Mouse (Mus musculus) B cell, adult 2 months (primary cell): ENCODE results near the gene Abcc3.
A peak's percentile ranks its signal among the peaks of the same experiment; 100 is the strongest.

Experiments used
- DNase-seq, 2 experiments: peaks; one replicate each; pipeline ENCODE4 v3.0.0; 2022

The Abcc3 gene

DNA sequence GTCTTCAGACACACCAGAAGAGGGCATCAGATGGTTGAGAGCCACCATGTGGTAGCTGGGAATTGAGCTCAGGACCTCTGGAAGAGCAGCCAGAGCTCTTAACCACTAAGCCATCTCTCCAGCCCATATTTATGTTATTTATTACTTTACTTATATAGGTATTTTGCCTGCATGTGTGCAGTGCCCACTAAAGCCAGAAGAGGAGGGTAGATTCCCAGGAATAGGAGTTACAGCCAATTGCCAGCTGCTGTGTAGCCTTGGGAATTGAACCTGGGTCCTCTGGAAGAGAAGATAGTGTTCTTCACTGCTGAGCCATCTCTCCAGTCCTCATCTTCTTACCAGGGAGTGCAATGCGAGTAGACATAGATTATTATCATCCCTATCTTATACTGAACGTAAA lies 43.0 kb downstream of the Abcc3 start:
- DNase-seq: no peak

DNA sequence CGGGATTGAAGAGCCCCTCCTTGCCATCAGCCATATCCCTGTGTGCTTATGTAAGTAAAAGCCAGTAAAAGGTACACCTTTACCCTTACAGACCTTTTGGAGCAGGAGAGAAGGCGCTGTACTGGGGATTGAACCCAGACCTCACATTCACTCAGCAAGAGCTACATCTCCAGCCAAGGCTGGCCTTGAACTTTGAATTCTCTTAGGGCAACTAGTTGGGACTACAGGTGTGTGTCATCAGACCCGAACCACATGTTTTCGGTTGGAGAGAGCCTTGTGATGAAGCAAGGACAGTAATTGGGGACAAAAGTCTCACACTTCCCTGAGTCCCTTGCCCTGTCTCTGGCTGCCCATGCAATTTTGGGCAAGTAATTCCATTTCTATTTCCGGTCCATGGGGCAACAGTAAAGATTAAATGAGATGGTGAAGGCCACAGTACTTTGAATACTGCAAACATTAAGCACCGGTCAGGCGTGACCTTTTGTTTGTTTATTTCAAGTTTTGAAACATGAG lies 45.7 kb downstream of the Abcc3 start:
- DNase-seq: no peak

DNA sequence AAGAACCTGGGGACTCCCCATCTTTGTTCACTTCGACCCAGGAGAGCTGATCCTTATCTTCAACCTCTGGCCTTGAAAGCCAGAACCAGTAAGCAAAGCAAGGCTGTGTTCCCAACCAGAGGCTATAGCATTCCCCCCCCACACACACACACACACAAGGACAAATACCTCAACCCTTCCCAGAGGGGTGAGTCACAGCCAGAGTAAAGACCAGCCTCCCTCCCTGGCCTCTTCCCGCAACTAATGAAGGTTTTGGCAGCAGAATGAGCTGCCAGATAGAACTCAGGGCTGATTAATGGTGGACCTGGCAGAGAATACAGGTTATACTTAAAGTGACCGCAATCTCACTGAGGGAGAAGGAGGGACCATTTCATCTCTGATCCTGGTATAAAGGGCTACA lies 46.2 kb downstream of the Abcc3 start:
- DNase-seq: no peak

DNA sequence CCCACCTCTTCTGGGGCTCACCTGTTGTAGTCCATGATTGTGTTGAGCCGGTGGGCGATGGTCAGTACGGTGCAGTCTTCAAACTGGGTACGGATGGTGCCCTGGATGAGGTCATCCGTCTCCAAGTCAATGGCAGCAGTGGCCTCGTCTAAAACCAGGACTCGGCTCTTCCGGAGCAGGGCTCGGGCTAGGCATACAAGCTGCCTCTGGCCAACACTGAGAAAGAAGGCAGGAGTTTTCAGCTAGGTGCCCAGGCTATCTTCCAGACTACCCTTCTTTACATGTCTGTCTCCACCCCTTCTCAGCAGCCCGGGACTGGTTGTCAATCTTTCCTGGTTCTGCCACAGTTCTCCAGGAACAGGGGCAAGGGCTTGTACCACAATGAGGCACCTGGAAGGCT lies 46.9 kb downstream of the Abcc3 start:
- no peak for DNase-seq

DNA sequence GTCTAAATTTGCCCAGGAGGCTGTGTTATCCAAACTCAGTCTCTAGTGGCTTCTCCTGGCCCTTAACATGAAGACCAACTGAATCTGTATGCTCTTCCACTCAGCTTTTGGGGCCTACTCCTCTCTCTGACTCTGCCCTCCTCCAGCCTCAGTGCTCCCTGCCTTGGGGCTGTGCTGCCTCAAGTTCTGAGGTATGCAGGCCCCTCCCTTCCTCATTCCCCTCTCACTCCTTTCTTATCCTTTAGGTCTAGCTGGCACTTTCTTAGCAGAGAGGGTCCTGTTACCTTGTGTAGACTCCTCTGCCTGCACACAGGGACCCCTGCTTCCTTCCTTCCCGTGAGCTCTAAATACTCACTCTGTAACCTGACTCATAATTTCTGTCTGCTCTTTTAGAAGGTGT lies 48.3 kb downstream of the Abcc3 start:
- DNase-seq: no peak

DNA sequence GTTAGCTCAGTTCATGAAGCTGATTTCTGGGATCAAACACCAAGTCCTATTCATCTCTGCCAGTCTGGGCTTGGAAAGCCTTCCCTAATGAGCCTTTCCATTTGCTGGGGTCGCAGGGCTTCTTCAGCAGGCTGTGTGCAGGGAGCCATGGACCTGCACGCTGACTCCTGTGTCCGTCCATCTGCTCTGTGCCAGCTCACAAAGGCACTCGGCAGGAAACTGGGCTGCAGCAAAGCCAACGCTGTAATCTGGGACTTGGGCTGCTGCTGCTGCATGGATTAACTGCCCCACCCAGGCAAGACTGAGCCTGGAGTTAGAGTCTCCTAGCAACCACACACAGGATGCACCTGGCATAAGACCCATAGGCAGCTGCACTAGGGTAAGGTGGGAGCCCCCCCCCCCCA lies 48.8 kb downstream of the Abcc3 start:
- DNase-seq: no peak

DNA sequence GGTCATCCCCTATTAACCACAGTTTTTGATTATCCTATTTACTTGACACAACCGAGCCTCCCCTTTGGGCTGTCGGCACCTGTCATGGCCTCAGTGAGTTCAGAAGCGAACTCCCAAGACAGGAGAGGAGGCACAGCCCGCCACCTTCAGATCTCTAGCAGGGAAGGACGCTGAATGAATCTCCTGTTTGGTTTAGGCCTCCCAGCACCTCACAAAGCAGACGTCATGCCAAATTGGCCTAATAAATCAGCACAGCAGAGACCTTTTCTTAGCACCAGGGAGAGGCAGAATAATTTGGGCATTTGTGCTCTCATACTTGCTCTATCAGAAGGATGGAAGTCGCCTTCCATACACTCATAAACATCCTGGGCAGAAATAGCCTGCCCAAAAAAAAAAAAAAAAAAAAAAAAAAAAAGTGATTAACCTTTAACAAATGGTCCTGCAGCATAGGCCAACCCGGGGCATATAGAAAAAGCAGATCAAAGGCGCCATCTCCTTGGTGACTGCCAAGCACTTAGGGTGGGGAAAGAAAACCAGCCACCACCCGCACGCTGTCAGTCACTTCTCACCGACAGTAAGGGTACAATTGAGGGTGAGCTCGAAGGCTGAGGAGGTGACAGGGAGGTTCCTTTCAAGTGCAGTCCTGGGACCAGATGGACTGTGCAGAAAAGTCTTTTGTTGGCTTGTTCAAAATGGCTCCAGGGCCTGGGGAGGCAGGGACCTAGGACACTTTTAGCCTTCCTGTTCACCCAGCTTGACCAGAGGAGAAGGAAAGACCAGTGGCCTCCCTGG lies 50.5 kb downstream of the Abcc3 start:
- DNase-seq: no peak

DNA sequence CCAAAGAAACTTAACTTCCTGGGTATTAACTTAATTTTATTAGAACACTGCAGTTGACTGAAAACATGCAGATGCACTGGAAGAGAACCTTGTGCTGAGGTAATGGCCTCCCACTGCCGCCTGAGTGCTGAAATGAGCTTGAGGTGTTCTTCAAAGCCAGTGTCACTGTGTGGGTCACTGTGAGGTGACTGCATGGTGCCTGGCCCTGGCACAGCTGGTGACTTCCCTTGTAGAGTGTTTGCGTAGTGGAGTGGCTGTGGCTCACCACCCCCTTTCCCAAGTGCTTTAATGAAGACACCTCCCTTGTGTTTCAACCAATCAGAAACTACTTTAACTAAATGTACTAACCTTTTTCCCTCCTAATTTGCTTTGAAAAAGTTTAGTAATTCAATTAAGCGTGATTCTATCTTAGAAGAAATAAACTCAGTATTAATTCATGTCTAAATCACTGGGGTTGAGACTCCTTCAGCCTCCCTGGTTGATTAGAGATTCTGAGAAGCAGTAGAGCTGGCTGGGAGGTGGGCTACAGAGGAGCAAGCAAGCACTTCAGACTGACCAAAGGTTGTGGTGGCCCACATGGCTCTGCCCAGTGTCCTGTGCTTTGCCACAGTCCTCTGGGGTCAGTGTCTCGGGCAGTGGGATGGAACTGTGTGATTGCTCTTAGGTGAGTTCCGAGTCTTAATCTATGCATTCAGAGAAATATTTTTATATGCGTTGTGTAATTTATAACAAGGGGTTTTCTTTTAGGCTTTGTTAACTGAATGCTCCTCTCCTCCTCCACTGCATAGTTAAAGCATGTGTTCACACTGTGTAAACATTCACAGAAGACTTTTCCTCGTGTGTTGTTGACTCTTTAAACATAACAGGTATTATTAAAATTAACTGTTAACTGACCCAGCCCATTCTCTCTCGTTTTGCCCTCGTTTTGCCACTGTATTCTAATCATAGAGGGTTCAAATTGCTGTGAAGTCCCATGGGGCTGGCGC lies 51.6 kb downstream of the Abcc3 start:
- no peak for DNase-seq

DNA sequence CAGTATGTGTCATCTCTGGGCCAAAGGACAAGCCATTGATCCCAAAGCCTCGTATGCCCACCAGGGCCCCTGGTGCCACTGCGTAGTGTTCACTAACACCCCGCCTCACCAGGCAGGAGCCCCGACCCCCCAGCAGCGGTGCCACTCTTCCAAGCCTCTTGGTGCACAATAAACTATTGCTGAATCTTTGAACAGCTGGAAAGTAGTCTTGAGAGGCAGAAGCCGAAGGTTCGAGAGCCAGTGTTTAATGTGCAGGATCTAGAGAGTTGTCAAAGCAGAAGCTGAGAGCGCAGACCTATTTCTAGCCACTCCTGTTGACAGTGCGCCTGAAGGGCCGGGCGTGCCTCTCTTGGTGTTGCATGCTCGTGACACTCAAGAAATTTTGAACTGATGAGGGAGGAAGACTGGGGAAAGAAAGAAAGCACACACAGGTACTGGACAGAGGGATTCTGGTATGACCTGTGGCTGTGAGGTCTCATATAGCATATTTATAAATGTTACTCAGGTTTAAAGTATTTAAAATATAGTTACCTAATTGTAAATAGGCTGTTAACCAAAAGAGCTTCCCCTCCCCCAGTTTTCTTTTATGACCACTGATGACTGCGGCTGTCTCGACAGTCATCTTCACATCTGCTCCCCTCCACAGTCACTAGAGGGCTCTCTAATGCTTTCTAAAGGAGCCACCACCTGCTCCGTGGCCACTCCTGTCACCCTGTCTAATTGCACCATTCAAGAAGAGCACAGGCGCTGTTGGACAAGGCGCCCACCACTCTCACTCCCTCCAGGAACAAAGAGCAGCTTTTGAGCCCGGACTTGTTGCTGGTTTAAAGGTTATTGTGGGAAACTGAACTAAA lies 52.8 kb downstream of the Abcc3 start:
- peak; percentile 51 to 53 for DNase-seq

DNA sequence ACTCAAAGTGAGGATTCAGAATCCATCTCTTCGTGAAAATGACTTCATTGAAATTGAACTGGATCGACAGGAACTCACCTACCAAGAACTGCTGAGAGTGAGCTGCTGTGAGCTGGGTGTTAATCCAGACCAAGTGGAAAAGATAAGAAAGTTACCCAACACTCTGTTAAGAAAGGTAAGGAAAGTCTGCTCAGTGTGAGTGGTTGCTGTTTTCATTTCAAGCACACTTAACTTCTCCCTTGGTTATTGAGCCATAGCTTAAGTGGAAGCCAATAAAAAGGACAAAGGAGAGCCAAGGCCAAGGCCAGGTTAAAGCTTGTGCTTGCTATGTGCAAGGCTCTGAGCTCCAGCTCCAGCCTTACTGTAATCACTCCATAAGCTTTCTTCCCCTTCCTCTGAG lies 54.5 kb downstream of the Abcc3 start:
- DNase-seq: no peak

DNA sequence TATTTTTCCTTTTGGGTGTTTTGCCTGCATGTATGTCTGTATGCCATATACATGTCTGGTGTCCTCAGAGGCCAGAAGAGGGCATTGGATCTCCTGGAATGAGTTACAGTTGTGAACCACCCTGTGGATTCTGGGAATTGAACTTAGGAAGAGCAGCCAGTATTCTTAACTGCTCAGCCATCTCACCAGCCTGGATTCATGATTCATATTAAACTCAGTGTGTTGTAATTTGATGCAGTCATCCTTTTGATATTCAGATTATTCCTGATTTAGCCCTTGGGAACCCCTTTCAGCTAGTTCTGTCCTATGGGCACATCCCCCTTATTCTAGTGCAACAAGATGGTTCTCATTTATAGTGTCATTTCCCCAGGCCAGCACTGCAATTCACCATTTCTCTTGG lies 56.2 kb downstream of the Abcc3 start:
- no peak for DNase-seq

DNA sequence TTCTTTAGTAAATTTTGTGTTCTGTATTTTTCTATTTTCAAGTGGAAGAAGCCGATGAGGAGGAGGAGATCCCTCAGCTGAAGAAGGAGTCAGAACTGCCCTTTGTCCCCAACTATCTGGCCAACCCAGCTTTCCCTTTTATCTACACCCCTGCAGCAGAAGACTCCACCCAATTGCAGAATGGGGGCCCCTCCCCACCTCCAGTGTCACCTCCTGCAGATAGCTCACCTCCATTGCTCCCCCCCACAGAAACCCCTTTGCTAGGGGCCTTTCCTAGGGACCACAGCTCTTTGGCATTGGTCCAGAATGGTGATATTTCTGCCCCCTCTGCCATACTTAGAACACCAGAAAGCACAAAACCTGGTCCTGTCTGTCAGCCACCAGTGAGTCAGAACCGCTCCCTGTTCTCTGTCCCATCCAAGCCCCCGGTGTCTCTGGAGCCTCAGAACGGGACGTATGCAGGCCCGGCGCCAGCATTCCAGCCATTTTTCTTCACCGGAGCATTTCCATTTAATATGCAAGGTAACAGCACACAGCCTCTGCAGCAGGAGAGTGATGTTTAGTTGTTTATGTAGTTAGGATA lies 58.3 kb downstream of the Abcc3 start:
- DNase-seq: no peak

DNA sequence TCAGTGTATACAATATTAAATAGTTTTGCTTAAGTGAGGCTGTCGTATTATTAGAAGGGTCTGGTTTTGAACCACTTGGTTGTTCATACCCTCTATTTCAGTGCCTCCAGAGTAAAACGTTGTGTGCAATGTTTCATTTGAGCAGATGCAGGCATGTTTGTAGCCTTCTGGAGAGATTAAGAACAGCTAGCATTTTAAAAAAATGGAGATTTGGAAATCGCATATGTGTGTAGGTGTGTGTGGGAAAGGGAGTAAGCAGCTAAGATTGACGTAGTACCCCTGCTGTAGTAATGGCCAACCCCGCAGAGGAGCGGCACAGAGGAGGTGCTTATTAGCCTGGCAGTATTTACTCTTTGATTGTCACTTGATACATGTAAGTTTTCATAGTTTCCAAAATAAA lies 60.1 kb downstream of the Abcc3 start:
- DNase-seq: no peak

DNA sequence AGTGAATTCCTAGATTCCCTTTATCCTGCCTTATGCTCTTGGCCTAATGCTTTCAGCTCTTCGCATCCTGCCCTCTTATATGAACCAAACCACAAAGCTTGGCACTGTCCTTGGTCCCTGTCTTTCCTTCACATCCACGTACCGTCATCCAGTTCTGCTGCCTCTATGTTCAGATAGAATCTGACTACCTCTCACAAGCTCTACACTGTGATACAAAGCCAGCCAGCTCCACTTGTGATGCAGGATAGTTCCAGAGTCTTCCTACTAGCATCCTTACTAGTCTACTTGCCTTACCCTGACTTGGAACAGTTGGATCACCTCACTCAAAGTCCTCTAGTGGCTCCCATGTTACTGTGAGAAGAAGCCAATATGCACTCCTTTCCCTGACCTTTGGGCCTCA lies 62.6 kb downstream of the Abcc3 start:
- DNase-seq: no peak

DNA sequence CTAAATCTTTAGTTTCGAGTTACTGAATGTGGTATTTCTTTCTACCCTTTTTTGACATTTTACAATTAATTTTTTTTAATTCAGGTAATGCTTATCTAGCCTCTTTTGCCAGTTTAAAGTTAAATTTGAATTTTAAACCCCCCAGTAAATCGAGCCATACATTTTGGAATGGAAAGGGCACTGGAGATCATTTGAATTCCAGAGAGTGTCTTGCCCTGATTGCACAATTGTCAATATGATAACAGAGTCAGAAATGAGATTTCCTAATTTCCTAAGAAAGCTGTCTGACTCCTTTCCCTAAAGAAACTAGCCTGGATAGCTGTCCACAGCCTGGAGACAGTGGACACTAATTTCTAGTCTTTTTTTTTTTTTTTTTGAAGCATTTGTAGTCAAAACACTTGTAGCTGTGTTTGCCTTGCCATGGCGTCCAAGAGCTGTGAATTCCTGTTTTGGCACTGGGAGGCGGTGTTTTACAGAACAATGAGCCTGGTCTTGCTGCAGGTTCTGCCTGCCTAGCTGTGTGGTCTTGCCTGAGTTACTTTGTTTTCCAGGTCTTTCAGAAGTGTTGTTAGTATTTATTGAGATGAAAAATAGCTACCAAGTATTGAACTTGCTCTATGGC lies 63.4 kb downstream of the Abcc3 start:
- DNase-seq: peak in 1 of 2 experiments; percentile 26

DNA sequence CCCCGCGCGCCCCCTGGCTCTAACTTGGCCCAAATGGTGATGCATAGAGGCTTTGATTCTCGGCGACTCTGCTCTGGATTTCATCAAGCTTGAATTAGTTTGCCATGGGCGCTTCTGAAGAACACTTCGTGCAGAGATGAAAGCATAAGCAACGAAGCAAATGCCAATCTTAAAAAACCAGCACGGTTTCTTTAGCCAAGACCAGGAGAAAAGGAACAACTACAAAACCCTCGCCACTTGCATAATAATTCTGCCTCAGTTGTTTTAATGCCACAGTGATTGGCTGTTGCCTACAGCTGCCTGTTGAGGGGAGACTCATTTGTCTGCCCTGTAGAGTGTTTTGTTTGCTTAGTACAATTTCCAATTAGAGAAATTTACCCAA lies 64.2 kb downstream of the Abcc3 start:
- DNase-seq: no peak

DNA sequence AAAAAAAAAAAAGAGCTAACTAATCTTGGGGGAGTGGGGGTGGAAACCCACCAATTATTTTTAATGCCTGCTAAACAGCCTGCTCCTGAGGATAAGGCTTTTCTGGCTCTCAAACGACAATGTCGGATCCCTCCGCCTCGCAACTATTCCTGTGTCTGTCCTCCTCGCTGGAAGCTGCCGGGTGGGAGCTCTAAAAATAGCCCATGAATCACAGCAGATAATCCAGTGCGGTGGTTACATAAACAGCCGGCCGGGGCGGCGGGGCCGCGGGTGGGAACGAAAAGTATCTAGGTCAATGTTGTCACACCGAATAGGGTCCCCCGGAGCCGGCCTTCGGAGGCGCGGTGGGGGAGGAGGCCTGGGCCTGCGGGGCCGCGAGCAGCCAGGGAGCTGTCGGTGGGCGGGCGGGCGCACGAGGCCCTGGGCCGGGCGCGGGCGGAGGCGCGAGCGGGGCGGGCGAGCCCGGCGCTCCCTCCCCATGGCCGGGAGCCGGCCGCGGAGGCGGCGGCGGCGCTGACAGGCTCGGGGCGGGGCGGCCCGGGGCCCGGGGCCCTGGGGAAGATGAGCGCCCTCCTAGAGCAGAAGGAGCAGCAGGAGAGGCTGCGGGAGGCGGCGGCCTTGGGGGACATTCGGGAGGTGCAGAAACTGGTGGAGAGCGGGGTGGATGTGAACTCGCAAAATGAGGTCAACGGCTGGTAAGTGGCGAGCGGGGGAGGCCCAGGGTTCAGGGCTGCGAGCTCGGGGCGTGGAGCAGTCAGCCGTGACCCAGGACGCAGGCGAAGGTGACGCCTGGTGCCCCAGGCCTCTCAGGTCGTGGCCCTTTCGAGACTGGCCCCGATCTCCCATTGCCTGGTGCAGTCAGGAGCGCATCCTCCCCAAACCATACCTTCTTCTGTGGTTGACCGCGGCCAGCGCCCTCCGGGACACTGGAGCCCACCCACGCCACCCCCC lies 64.8 kb downstream of the Abcc3 start, which contains the start of gene Ankrd40:
Gene Ankrd40 (plus strand): TSS at position 309 of the 951 bp plus-strand sequence.
- peak; percentile 93 to 94 for DNase-seq

DNA sequence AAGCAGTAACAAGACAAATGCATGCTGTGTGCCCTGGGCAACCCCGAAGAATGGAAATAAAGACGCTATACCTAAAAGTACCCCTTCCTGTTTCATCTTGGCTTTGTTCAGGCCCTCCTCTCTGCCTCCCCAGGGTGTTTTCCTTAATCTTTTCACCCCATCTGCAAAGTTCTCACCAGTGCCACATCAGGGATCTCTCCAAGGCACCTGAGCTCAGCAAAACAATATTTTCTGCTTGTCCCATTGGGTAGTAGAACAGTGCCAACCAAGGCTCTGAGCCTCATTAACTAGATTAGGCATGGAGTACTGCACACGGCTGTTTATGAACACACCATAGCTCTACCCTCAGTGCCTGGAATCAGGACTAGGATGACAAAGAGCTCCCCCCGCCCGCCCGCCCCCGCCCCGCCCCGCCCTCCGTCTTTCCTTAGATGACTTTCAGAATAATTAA lies 65.8 kb downstream of the Abcc3 start:
- DNase-seq: no peak

DNA sequence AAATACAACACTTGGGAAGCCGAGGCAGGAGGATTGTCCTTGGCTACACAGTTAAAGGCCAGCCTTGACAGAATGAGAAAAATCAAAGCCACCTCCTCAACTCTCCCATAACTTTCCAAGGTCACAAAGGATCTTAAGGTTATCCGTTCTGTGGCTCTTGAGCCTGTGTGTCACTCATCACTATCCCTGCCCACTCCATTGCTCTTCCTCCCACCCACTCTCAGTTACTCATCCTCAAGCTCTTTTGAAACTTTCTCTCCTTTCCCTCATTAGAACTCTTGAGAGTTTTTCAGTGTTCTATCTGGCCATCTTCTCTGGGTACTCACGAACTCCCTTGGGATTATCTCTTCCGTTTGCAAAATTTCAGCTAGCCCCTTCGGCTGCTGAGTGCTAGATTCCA lies 68.2 kb downstream of the Abcc3 start:
- DNase-seq: no peak

DNA sequence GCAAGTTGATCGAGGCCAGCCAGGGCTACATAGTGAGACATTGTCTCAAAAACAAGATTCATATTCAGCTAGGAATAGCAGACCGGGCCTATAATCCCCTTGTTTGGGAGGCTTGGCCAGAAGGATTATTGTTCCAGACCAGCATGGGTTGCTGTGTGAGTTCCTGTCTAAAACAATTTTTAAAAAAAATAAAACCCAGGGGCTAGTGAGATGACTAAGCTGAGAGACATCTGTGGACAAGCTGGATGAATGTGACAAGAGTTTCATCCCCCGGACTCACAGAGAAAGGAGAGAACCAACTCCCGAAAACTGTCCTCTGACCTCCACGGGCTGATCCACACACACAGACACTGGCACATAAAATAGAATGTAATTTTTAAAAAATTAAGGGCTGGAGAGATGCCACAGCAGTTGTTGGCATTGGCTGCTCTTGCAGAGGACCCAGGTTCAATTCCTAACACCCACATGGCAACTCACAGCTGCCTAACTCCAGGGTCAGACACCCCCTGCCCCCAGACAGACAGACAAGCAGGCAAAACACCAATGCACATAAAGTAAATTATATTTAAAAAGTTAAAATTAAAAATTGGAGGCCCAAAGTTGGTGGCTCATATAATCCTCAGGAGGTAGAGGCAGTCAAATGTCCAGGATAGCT lies 69.4 kb downstream of the Abcc3 start:
- no peak for DNase-seq
